Mouse (Mus musculus) heart, postnatal 14 days (tissue): ENCODE measurements around the gene Irgm1. TPM values are rescaled to one million over a fixed set of nuclear protein-coding genes. Genes with fewer than 3 reads are reported as not detected.
"Not testable (repeated sequence)": the region's sequence is repeated elsewhere in the genome, so short reads cannot be mapped to it uniquely, and the experiment has no call there.

Experiments used
- DNase-seq, 2 experiments: peaks; one replicate each; pipeline ENCODE4 v3.0.0; 2021 to 2022
- intact Hi-C: fragments of 180-260 bp; cut with DNase I; formaldehyde crosslinking; loops from one replicate; pipeline ENCODE4 v1.15.1; 2025
- total RNA-seq, 2 experiments: library from RNA; stranded (reverse); gene quantifications; 2 replicates each; pipeline ENCODE4 v1.2.3; 2021

Irgm1 gene
- total RNA-seq, 2 experiments from 2014 or later, result 7.1 to 7.2 TPM

DNA sequence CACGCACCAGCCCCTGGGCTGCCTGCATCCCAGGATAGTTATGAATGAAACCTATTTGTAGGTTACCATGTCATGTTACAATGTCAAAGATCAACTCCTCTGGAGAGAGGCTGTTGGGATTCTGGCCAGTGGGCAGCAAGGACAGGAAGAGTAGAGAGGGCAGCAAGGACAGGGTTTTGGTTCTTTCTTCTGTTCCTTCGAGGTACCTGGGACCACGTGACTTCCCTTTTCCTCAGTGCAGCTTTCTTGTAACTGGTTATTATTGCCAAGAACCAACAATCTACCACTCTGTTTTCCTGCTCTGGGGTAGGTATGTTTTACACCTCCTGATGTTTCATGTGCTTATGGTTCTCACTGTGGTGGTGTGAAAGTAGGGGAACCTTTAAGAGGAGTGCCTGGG is 7.7 kb downstream of the Irgm1 start:
- intact Hi-C loops, result no loop called here
- no peak for DNase-seq

DNA sequence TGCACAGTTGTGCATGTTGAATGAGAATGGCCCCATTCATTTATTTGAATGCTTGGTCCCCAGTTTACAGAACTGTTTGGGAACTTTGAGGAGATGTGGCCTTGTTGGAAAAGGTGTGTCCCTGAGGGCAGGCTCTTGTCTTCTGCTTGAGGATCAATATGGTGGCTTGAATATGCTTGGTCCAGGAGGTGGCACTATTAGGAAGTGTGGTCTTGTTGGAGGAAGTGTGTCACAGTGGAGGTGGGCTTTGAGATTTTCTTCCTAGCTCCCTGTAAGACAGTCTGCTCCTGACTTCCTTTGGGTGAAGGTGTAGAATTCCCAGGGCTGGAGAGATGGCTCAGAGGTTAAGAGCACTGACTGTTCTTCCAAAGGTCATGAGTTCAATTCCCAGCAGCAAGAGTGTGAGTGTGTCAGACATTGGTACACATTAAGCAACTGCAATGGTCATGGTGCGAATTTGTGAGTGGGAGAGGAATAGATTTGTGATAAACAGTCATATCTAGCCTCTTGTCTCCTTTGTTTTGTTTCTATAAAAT is 8.6 kb downstream of the Irgm1 start:
- DNase-seq, result no peak
- intact Hi-C loops, result no loop called here

DNA sequence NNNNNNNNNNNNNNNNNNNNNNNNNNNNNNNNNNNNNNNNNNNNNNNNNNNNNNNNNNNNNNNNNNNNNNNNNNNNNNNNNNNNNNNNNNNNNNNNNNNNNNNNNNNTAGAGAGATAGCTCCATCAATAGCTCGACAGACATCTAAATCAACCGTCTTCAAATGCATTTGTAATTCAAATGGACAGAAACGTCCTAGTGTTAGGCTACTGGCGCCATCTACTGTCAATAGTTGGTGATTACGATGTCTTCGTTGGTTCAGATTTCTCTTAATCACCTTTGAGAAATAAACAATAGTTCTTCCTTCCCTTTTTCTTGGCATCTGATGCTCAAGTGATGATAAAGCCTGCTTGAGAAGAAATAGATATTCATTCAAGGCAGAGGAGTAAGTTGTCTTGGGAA is 12.5 kb downstream of the Irgm1 start:
- intact Hi-C loops, result loop anchor here (1.0 kb wide), 1 partner anchor 69 kb away; no protein-coding TSS in a partner anchor
- DNase-seq, result peak; percentile 42 to 76

DNA sequence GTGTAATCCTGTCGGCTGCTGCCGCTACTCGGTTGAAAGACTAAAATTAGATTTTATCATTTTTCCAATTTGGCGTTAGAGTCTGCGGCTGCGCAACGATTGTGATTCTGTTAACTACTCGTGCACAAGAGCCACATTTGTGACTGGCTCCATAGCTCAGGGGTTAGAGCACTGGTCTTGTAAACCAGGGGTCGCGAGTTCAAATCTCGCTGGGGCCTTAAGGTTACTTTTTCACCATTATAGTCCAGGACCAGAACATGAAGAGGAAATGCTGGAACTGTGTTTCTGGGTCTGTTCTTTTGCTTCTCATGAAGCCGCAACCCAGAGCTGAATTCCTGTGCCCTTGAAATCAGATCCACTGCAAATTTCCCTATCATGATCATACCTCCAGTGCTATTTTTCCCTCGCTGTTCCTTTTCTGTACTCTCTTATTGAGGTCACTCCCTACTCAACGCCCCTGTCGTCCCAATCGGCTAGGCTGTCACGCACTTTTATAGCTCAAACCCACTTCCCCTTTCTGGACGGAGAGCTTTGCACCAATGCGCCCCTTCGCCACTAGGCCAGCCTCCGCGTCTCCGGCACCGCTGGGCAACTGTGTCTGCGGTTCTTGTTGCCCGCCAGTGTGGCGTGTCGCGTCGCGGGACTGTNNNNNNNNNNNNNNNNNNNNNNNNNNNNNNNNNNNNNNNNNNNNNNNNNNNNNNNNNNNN is 17.9 kb downstream of the Irgm1 start:
- intact Hi-C loops, result loop anchor here (1.0 kb wide), 2 partner anchors 14 to 18 kb away; no protein-coding TSS in a partner anchor
- DNase-seq, result peak; percentile 87 to 90

DNA sequence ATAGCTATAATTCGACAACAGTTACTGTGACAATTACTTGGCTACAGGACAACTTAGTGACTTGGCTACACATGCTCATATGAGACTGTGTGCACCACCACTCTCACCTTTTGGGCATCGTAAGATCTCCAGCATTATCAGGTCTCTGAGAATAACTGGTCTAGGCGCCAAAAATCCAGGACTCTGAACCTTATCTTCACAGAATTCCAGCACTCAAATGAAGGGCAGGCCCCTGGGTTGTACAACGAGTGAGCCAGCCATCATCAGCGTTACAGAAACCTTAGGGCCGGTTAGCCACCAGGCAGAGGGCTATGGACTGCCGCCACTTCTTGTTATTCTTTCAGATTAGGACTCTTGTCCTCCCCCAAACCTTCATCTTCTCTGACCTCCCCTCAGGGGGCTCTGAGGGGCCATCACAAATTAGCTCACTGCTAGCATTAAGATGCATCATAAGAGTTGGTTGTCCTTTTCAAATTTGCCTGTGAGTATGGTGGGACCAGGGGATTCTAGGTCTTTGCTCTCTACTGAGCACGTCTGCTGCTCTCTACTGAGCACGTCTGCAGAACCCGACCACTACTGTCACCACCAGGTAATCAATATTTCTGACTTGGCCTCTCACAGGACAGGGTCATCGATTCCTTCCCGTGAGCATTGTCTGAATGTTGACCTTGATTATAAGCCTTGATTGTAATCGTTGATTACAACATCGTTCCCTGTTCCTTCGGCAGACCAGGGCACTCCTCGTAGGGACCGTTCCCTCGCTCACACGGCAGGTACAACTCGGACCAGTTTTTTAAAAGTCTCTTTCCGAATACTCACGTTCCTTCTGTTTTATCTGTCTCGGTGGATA is 18.6 kb downstream of the Irgm1 start:
- DNase-seq, result no peak
- intact Hi-C loops, result loop anchor here (1.0 kb wide), 2 partner anchors 14 to 18 kb away; no protein-coding TSS in a partner anchor

DNA sequence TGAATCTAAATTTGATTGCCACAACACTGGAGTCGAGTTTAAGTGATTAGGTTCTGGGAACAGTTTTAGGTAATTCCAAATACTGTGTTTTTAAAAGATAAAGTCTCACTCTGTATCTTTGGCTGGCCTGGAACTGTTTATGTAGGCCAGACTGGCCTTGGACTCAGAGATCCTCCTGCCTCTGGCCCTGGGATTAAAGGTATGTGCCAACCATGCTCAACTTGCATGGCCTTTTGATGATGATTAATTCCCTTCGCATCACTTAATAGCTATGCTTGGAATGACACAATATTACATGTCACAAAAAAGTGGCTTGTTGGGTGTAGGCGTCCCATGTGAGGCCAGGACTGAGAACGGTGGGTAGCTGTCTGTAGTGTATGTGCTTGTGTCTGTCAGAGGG is 19.3 kb downstream of the Irgm1 start:
- DNase-seq, result no peak
- intact Hi-C loops, result no loop called here

DNA sequence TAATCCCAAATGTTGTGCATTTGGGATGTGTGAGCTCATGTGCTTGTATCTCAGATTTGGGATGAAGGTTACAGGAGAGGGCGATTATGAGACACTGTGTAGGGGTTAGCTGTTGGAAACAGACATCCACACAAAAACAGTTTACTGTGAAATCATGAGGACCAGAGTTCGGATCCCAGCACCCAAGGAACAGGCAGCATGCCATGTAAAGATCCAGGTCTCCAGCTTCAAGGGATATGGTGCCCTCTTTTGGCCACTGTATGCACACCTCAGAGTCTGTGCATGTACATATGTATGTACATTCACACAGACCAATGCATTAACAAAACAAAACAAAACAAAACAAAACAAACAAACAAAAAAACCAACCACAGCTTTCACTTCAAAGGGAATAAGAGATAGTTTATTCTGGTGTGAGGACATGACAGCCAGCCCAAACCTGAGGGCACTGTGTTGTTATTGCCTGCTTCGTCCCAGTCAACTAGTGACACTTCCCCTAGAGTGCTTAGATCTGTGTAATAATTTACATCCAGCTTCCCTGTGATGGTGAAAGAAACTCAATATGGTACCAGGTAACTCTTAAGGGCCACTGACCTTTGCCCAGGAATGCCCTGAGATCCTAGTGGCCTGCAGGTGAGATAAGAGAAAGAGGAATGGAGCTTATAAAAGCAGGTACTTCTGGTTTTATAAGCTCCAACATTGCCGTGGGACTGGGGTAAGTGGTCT is 20.1 kb downstream of the Irgm1 start:
- DNase-seq, result no peak

DNA sequence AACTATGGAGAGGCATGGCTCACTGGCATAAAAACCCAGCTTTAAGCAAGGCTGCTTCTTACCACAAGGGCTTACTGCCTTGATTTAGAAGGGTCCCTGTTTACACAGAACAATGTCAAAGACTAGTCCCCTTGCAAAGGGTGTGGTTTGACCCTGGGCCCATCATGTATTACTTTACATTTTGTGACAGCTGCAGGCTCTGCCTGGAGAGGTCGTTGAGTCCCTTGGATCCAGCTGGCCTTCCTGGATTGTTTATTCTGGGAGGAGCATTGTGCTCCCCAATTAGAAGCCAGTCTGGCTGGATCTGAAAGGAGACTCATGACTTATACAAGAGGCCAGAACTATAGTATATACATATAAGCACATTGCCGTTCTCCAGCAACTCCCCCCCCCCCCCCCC is 21.2 kb downstream of the Irgm1 start:
- no peak for DNase-seq
- intact Hi-C loops, result no loop called here

More for the DNA sequence above, 20.1 kb downstream of the Irgm1 start:
- intact Hi-C loops, result no loop called here

DNA sequence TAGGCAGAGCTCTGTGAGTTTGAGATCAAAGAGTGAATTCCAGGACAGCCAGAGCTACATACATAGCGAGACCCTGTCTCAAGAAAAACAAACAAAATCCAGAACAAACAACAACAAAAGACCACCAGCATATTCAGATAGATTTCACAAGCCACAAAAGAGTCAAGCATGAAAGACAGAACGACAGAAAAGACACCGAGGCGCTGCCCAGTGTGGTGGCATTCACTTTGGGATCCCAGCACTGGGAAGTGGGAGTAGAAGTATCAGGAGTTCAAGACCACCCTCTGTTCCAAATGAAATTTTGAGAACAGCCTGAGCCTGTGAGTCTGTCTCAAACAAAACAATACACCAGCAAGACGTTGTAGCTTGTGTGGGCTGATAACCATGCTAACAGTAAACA is 24.6 kb downstream of the Irgm1 start:
- no peak for DNase-seq
- intact Hi-C loops, result no loop called here

DNA sequence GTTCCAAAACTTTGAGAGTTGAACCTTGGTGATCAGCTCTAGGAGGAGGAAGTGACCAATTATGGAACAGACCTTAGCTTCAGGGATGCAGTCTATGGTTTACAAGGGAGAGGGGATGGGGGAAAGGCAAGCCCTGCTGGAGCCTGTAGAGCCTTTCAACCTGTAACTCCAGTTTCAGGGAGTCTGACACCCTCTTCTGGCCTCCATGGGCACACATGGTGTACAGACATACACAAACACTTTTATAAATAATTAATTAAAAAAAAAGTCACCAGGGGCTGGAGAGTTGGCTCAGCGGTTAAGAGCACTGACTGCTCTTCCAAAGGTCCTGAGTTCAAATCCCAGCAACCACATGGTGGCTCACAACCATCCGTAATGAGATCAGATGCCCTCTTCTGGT is 25.1 kb downstream of the Irgm1 start:
- intact Hi-C loops, DNase-seq: not testable (repeated sequence)

DNA sequence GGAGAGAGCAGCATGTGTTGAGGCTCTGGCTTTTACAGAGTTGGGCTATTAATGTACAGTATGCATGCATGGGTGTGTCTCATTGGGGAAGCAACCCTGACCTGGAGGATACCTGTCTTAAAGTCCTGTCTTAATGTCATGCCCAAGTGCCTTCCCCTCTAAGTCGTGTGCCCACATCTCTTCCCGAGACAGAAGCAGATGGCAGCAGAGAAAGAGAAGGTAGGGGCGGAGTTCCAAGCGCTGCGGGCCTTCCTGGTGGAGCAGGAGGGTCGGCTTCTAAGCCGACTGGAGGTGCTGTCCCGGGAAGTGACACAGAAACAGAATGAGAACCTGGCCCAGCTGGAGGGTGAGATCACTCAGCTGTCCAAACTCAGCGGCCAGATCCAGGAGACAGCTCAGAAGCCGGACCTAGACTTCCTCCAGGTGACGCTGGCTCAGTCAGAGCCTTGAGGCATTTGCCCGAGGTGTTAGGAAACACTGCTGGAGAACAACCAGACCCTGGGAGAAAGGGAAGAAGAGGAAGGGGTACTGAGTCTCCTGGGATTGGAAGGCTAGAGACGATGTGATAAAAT is 26.2 kb downstream of the Irgm1 start:
- DNase-seq, result no peak
- intact Hi-C loops, result no loop called here

DNA sequence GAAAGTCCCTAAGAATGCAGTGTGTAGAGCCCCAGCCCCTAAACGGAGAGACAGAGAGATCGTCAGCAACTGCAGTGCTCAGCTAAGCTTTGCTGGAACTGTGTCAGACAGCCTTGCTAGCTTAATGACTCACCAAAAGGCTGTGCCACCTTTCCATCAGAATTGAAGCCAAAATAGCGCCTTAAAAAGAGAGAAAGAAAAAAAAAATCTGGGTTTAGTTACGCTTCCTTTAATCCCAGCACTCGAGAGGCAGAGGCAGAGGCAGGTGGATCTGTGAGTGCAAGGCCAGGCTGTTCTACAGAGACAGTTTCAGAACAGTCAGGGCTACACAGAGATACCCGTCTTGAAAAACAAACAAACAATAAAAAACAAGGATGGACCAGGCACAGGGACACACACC is 27.2 kb downstream of the Irgm1 start:
- no peak for DNase-seq
- intact Hi-C loops, result no loop called here

DNA sequence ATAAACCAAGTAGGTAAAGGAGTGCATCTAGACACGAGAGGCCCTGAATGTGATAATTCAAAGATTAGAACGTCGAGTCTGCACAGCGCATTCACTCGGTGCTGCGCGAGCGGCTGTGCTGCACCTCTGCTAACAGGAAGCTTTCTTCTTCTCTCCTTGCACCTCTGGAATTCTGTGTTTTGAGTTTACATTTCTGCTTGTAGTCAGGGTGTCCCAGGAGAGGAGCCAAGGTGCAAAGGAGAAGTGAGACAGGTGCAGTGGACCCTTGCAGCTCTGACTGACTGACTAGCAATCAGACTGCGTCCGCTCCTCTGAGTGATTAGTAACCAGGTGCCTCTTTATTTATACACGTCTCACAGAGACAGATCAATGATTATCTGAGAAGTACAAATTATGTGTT is 28.3 kb downstream of the Irgm1 start:
- no peak for DNase-seq
- intact Hi-C loops, result no loop called here

DNA sequence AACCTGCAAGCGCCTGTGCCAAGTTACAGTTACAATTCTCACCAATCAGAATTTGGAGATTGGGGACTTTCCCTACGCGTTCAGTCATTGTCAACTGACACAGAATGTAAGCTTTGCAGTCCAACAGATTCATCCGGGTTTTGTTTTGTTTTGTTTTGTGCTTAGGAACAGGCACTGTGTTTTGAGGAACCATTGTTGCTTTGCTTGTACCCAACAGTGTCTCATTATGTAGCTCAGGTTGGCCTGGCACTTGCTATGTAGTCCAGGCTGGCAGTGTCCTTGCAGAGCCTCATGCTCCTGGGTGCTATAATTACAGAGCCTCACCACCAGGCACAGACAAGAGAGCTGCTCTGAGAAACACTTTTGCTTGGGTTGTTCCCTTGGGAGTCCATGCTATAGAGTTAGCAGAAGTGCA is 29.1 kb downstream of the Irgm1 start:
- DNase-seq, result no peak

DNA sequence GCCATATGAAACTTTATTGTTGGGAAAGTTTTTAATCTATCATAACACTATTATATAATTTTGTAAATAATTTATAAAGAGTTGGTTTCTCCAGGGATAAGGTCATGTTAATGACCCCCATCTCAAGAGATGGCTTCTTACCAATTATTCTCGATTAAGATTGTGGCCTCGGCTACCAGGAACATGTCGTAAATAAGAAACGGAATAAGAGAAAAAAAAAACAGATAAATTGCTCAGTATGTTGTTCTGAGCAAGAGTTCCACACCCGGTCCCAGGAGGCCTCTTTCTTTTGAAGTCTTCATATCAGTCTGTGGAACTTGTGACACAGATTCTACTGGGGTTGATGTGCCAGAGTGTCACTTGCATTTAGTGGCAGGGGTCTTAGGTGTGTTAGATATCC is 30.3 kb downstream of the Irgm1 start:
- no peak for DNase-seq
- intact Hi-C loops, result no loop called here

More for the DNA sequence above, 29.1 kb downstream of the Irgm1 start:
- intact Hi-C loops, result no loop called here

DNA sequence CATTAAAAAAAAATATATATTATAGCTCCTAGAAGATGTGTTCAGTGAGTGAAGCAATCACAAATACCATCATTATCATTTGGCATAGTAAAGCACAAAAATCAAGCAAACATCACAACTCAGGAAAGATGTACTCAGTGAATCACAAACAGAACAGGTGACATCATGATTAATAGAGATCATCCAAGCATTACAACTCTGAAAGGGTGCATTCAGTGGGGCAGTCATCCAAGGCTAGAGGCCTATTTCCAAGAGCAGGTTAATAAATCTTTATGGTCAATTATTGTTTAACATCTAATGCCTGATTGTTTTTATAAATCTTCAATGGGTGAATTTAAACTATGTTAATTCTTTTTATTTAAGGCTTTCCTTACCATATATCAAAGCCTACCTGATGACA is 30.7 kb downstream of the Irgm1 start:
- intact Hi-C loops, result no loop called here

DNA sequence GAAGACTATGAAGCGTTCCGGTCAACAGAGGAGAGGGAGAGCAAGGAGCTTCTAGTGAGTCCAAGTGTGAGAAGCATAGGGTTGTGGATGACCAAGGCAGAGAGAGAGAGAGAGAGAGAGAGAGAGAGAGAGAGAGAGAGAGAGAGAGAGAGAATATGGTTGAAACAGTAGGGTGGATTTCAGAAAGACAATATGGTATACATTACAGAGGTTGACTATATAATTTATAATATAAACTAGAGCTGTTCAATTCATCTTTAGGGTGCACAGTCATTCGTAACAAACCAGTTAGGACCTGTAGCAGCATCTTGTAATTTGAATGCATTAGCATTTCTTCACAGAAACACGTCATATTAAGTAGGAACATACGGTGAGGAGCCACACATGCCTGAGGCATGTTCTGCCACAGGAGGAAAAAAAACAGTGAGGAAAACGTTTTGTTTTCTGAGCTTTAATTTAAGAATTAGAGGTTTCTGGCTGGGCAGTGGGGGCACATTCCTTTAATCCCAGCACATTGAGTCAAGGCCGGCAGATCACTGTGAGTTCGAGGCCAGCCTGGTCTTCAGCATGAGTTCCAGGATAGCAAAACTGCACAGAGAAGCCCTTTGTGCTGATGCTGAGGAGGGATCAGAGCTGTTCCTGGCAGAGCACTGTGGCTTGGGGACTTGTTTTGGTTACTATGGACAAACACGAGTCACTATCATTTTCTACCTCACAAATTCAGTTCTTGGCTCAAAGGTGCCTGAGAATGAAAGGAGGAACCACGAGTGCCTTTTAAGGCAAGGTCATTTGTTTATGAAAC is 32.4 kb downstream of the Irgm1 start:
- intact Hi-C loops, result loop anchor here (1.0 kb wide), 1 partner anchor 14 kb away; no protein-coding TSS in a partner anchor
- no peak for DNase-seq

More for the DNA sequence above, 30.7 kb downstream of the Irgm1 start:
- DNase-seq, result no peak

DNA sequence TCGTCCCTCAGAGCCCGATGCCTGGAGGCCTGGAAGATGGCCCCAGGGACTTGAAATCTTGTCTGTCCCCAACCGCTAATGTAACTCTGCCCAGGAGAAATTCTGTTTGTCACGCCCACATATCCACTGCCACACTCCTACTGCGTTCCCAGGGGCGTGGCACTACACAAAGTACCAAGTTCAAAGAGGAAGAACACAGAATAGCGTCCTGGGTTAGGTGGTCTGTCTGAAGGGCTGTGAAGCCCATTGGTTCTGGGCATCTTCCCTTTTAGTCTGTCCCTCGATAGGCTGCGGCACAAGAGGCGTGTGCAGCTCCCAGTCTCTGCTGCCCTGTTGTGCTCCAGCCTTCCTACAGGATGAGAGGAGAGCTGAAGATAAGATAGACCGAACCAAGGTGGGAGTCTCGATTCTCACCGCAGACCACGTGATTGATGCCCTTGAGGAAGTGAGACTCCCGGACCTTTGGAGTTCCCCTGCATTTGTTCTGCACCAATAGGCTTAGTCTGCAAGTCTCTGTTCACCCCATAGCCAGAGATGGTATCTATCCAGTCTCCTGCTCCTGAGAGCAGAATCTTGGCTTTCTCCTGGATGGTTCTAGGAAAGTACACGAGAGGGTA is 33.2 kb downstream of the Irgm1 start:
- DNase-seq, result peak in 1 of 2 experiments; percentile 18

More for the DNA sequence above, 33.2 kb downstream of the Irgm1 start:
- intact Hi-C loops, result no loop called here
